Mouse (Mus musculus) right cerebral cortex, adult 2 months (tissue): Measurements from ENCODE around the gene Yeats2.

Experiments
- DNase-seq, 2 experiments: peaks; one replicate each; pipeline ENCODE4 v3.0.0; 2021 to 2022; ENCODE audit warnings: low spot score in 2 of 2

The Yeats2 gene

GRCm38 (mm10) chr16:20280238-20280637, 139.4 kb downstream of the Yeats2 start:
- DNase-seq, result no peak
